Mouse (Mus musculus): Measurements from ENCODE around the gene Mybpc2. TPM values are rescaled to one million over a fixed set of nuclear protein-coding genes. Genes with fewer than 3 reads are reported as not detected.

Gene Mybpc2
- polyA plus RNA-seq, 1 experiment from 2014 or later, result 0.31 TPM

DNA sequence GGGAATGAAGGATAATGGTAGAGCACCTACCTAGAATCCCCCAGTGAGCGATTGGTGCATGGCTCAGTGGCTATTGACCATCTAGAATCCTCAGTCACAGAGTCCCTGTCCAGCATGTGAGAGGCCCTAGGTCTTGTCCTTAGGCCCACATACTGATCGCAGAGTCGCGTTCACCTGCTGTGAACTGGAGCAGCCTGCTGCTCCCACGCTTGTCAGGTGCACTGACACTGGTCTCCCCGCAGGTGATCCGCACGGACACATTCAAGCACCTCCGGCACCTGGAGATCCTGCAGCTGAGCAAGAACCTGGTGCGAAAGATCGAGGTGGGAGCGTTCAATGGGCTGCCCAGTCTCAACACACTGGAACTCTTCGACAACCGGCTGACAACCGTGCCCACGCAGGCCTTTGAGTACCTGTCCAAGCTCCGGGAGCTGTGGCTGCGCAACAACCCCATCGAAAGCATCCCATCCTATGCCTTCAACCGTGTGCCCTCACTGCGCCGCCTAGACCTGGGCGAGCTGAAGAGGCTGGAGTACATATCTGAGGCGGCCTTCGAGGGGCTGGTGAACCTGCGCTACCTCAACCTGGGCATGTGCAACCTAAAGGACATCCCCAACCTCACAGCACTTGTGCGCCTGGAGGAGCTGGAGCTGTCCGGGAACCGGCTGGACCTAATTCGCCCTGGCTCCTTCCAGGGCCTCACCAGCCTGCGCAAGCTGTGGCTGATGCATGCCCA lies 63.5 kb downstream of the Mybpc2 start:
- Histone ChIP-seq H3K4me3 (ENCODE audit: low read depth, low read length) (no peak overlapping the region), H3K4me1 (ENCODE audit: control insufficient read depth, low read depth, low read length) (peaks cover 27% of the 10 kb centered on the region), H3K9me3 (replicated peaks; ENCODE audit: control insufficient read depth, low read length) (no peaks in the 10 kb centered on the region), H3K36me3 (ENCODE audit: control insufficient read depth, insufficient read depth) (no peaks in the 10 kb centered on the region), H3K4me2 (ENCODE audit: low read depth, low read length) (no peak overlapping the region), H3K27ac (ENCODE audit: low read length) (no peak overlapping the region), H3K9ac (ENCODE audit: low read depth, low read length) (no peak overlapping the region), H3K27me3 (ENCODE audit: control insufficient read depth, insufficient read depth, low read depth, low read length) (peaks cover 54% of the 10 kb centered on the region)
- no peak for ATAC-seq (ENCODE audit: low read depth)
- 56% methylated on average over 31 of the region's 31 CpGs for WGBS (ENCODE audit: insufficient replicate concordance)

DNA sequence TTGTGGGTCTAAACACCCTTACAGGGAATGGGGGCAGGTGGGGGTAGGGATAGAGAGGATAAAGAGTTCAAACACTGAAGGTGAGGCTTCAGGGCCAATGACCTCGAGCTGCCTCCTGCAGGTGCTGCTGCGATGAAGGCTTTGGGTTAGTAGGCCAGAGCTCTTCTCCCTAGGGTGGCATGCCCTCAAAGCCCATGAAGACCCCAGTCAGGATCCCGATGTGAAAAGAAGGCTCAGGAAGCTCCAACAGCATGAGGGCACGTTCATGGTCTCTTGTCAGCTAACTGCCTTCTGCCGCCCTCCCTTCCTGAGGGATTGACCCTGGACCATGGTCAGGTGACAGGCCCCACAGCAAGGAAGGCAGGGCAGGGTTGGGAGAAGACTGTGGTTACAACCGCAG lies 64.4 kb downstream of the Mybpc2 start:
- Histone ChIP-seq H3K9ac (ENCODE audit: low read depth, low read length) (no peak overlapping the region), H3K36me3 (ENCODE audit: control insufficient read depth, insufficient read depth) (no peaks in the 10 kb centered on the region), H3K4me3 (ENCODE audit: low read depth, low read length) (no peak overlapping the region), H3K27me3 (ENCODE audit: control insufficient read depth, insufficient read depth, low read depth, low read length) (peaks cover 54% of the 10 kb centered on the region), H3K4me1 (ENCODE audit: control insufficient read depth, low read depth, low read length) (peaks cover 22% of the 10 kb centered on the region), H3K27ac (ENCODE audit: low read length) (no peak overlapping the region), H3K4me2 (ENCODE audit: low read depth, low read length) (no peak overlapping the region), H3K9me3 (replicated peaks; ENCODE audit: control insufficient read depth, low read length) (no peaks in the 10 kb centered on the region)
- WGBS (ENCODE audit: insufficient replicate concordance), result 55% methylated on average over 6 of the region's 6 CpGs
- no peak for ATAC-seq (ENCODE audit: low read depth)

DNA sequence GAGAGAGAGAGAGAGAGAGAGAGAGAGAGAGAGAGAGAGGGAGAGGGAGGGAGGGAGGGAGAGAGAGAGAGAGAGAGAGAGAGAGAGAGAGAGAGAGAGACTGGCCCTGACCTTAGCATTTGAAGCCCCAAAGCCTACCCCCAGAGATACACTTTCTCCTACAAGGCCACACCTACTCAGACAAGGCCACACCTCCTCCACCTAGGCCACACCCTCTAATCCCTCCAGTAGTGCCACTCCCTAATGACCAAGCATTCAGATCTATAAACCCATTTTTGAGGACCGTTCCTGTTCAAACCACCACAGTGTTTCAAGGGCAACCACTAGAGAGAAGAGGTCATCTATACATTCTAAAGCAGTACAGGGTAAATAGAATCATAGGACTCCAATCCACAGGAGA lies 68.2 kb downstream of the Mybpc2 start:
- H3K27me3 ChIP-seq (ENCODE audit: control insufficient read depth, insufficient read depth, low read depth, low read length), result peaks cover 23% of the 10 kb centered on the region
- no peak overlapping the region for H3K9ac ChIP-seq (ENCODE audit: low read depth, low read length)
- no peaks in the 10 kb centered on the region for H3K9me3 ChIP-seq (replicated peaks; ENCODE audit: control insufficient read depth, low read length)
- no peak for ATAC-seq (ENCODE audit: low read depth)
- WGBS (ENCODE audit: insufficient replicate concordance), result 71% methylated on average over 1 of the region's 1 CpGs
- peaks cover 7% of the 10 kb centered on the region for H3K4me1 ChIP-seq (ENCODE audit: control insufficient read depth, low read depth, low read length)
- no peak overlapping the region for H3K4me3 ChIP-seq (ENCODE audit: low read depth, low read length)
- H3K36me3 ChIP-seq (ENCODE audit: control insufficient read depth, insufficient read depth), result no peaks in the 10 kb centered on the region
- no peak overlapping the region for H3K4me2 ChIP-seq (ENCODE audit: low read depth, low read length)
- H3K27ac ChIP-seq (ENCODE audit: low read length), result no peak overlapping the region

DNA sequence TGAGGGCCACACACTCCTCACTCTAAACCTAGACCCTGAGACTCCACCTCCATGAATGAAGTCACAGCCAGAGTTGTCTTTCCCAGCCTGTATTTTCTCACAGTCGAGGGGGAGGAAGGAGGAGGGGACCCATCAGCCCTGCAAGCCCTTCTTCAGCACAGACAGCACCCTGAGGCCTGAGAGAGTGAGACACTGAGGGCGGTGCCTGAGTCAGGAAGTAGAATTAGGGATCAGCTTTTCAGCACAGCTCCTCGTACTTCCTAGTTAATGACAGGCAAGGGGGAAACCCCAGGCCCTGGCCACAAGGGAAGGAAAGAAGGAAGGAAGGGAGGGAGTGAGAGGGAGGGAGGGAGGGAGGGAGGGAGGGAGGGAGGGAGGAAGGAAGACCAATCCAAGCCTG lies 71.2 kb downstream of the Mybpc2 start:
- peaks cover 7% of the 10 kb centered on the region for H3K4me1 ChIP-seq (ENCODE audit: control insufficient read depth, low read depth, low read length)
- no peaks in the 10 kb centered on the region for H3K36me3 ChIP-seq (ENCODE audit: control insufficient read depth, insufficient read depth)
- H3K4me3 ChIP-seq (ENCODE audit: low read depth, low read length), result no peak overlapping the region
- H3K9me3 ChIP-seq (replicated peaks; ENCODE audit: control insufficient read depth, low read length), result no peaks in the 10 kb centered on the region
- no peak overlapping the region for H3K4me2 ChIP-seq (ENCODE audit: low read depth, low read length)
- H3K27ac ChIP-seq (ENCODE audit: low read length), result no peak overlapping the region
- 2% methylated on average over 3 of the region's 3 CpGs for WGBS (ENCODE audit: insufficient replicate concordance)
- ATAC-seq (ENCODE audit: low read depth), result no peak
- peaks cover 2% of the 10 kb centered on the region; the same call in 1 of the 2 replicates for H3K27me3 ChIP-seq (ENCODE audit: control insufficient read depth, insufficient read depth, low read depth, low read length)
- no peak overlapping the region for H3K9ac ChIP-seq (ENCODE audit: low read depth, low read length)

Small RNAs within 50 kb of the gene (microRNA-seq; reads per million reads assigned to microRNA genes)
- gene Mir7052 (2.5 reads per million, percentile 4 among the genes with 10 or more reads in this experiment), gene Mir7053 (0.74 reads per million)

Other genes starting within 250 kb of the Mybpc2 start
- 0.44 and 0.46 TPM in 2 replicates for gene Clec11a, start 217.8 kb downstream of the Mybpc2 start, polyA plus RNA-seq (2015; fragmentation: Nextera tagmentation; extraction: Ambion mirVana)
- gene Shank1, start 214.4 kb downstream of the Mybpc2 start, polyA plus RNA-seq (2015; fragmentation: Nextera tagmentation; extraction: Ambion mirVana), result 0.01 and 0.02 TPM in 2 replicates
- 0.04 TPM in 1 of 2 replicates, not detected in the other for gene Syt3, start 140.6 kb downstream of the Mybpc2 start, polyA plus RNA-seq (2015; fragmentation: Nextera tagmentation; extraction: Ambion mirVana)
- 0.20 TPM in 1 of 2 replicates, not detected in the other for gene 1700008O03Rik, start 138.8 kb downstream of the Mybpc2 start, polyA plus RNA-seq (2015; fragmentation: Nextera tagmentation; extraction: Ambion mirVana)
- gene Lrrc4b, start 95.6 kb downstream of the Mybpc2 start, polyA plus RNA-seq (2015; fragmentation: Nextera tagmentation; extraction: Ambion mirVana), result not detected in 2 replicates
- gene Aspdh, start 59.3 kb downstream of the Mybpc2 start, polyA plus RNA-seq (2015; fragmentation: Nextera tagmentation; extraction: Ambion mirVana), result 19.4 and 23.5 TPM in 2 replicates
- 159 and 174 TPM in 2 replicates for gene Josd2, start 56.7 kb downstream of the Mybpc2 start, polyA plus RNA-seq (2015; fragmentation: Nextera tagmentation; extraction: Ambion mirVana)
- 34.4 and 40.6 TPM in 2 replicates for gene Emc10, start 28.1 kb downstream of the Mybpc2 start, polyA plus RNA-seq (2015; fragmentation: Nextera tagmentation; extraction: Ambion mirVana)
- 1.3 and 1.4 TPM in 2 replicates for gene Fam71e1, start 28.1 kb downstream of the Mybpc2 start, polyA plus RNA-seq (2015; fragmentation: Nextera tagmentation; extraction: Ambion mirVana)
- gene Spib, start 7.4 kb upstream of the Mybpc2 start, polyA plus RNA-seq (2015; fragmentation: Nextera tagmentation; extraction: Ambion mirVana), result 1.5 and 2.0 TPM in 2 replicates
- gene Pold1, start 24.2 kb upstream of the Mybpc2 start, polyA plus RNA-seq (2015; fragmentation: Nextera tagmentation; extraction: Ambion mirVana), result 47.8 and 48.8 TPM in 2 replicates
- gene Nr1h2, start 29.3 kb upstream of the Mybpc2 start, polyA plus RNA-seq (2015; fragmentation: Nextera tagmentation; extraction: Ambion mirVana), result 41.0 and 45.9 TPM in 2 replicates
- 11.5 and 12.2 TPM in 2 replicates for gene Napsa, start 47.7 kb upstream of the Mybpc2 start, polyA plus RNA-seq (2015; fragmentation: Nextera tagmentation; extraction: Ambion mirVana)
- gene Kcnc3, start 66.0 kb upstream of the Mybpc2 start, polyA plus RNA-seq (2015; fragmentation: Nextera tagmentation; extraction: Ambion mirVana), result 0.06 and 0.07 TPM in 2 replicates
- 0.25 and 0.77 TPM in 2 replicates for gene Myh14, start 146.2 kb upstream of the Mybpc2 start, polyA plus RNA-seq (2015; fragmentation: Nextera tagmentation; extraction: Ambion mirVana)
- gene Izumo2, start 184.1 kb upstream of the Mybpc2 start, polyA plus RNA-seq (2015; fragmentation: Nextera tagmentation; extraction: Ambion mirVana), result not detected in 2 replicates
- 25.8 and 29.2 TPM in 2 replicates for gene Vrk3, start 223.8 kb upstream of the Mybpc2 start, polyA plus RNA-seq (2015; fragmentation: Nextera tagmentation; extraction: Ambion mirVana)
- gene Zfp473, start 226.4 kb upstream of the Mybpc2 start, polyA plus RNA-seq (2015; fragmentation: Nextera tagmentation; extraction: Ambion mirVana), result 1.1 and 1.2 TPM in 2 replicates